Mouse (Mus musculus): ENCODE data around the gene Tns4.

GRCm38 (mm10) chr11:99019844-99020243 lies 69.3 kb downstream of the Tns4 start:
- TF ChIP-seq CTCF (IDR thresholded peaks at IDR 0.05; ENCODE audit: insufficient read depth, low read depth, low read length): no peak
- TF ChIP-seq POLR2A (IDR thresholded peaks at IDR 0.05; ENCODE audit: insufficient read depth, low read depth, low read length): no peak
